ENCODE assay signal across 15 mouse cellular contexts in genomic region chr6:53259841-53260240, GRCm38 (mm10).
"Had no signal": no experiment of that assay in that cellular context is flagged by ENCODE, and none has a peak within 500 bp of the region (broad histone marks: within the 10 kb centered on the region; RNA-seq: fewer than 3 reads in every experiment).

No protein-coding gene starts in this region.

- H3K27me3 ChIP-seq: kidney, embryonic 15.5 days; limb, embryonic 15.5 days; liver, embryonic 13.5 days; lung, embryonic 15.5 days; midbrain, embryonic 15.5 days; neural tube, embryonic 12.5 days had no signal

- DNase-seq: kidney, postnatal 14 days; liver, embryonic 13.5 days; liver, postnatal 0 days; lung, postnatal 14 days; thymus, adult 18-20 months; thymus, postnatal 25 days had no signal

- H3K4me1 ChIP-seq: liver, embryonic 13.5 days; lung, embryonic 15.5 days; megakaryocyte, embryonic 14.5 days; midbrain, embryonic 15.5 days; neural tube, embryonic 12.5 days had no signal

- H3K4me3 ChIP-seq: kidney, embryonic 15.5 days; left cerebral cortex, adult 2 months; limb, embryonic 15.5 days; liver, embryonic 13.5 days; lung, embryonic 15.5 days; megakaryocyte, embryonic 14.5 days; midbrain, embryonic 15.5 days; neural tube, embryonic 12.5 days had no signal

- H3K27ac ChIP-seq: kidney, embryonic 15.5 days; left cerebral cortex, adult 2 months; limb, embryonic 15.5 days; liver, embryonic 13.5 days; lung, embryonic 15.5 days; macrophage; midbrain, embryonic 15.5 days; neural tube, embryonic 12.5 days; stomach, postnatal 0 days had no signal

- H3K36me3 ChIP-seq: kidney, embryonic 15.5 days; limb, embryonic 15.5 days; liver, embryonic 13.5 days; lung, embryonic 15.5 days; midbrain, embryonic 15.5 days; neural tube, embryonic 12.5 days had no signal
